Mouse (Mus musculus): ENCODE data around the gene Slc6a16.

- no peak for TF ChIP-seq CTCF (IDR thresholded peaks at IDR 0.05; ENCODE audit: low read depth, low read length)
- no peak for TF ChIP-seq GATA1 (IDR thresholded peaks at IDR 0.05; ENCODE audit: borderline replicate concordance, low read length)
- no peak for TF ChIP-seq TAL1 (conservative IDR thresholded peaks at IDR 0.05; ENCODE audit: low read depth, low read length)
Observed at GRCm38 (mm10) chr7:45297563-45297962, 56.7 kb downstream of the Slc6a16 start.

Measured in G1E (cell line).